Mouse (Mus musculus) ovary, postnatal 36 days (tissue): ENCODE results near the gene Ppt1.

Experiments
- DNase-seq: peaks from one replicate; pipeline ENCODE4 v3.0.0; 2022; ENCODE audit warnings: low spot score, mixed read lengths

Ppt1 gene

DNA sequence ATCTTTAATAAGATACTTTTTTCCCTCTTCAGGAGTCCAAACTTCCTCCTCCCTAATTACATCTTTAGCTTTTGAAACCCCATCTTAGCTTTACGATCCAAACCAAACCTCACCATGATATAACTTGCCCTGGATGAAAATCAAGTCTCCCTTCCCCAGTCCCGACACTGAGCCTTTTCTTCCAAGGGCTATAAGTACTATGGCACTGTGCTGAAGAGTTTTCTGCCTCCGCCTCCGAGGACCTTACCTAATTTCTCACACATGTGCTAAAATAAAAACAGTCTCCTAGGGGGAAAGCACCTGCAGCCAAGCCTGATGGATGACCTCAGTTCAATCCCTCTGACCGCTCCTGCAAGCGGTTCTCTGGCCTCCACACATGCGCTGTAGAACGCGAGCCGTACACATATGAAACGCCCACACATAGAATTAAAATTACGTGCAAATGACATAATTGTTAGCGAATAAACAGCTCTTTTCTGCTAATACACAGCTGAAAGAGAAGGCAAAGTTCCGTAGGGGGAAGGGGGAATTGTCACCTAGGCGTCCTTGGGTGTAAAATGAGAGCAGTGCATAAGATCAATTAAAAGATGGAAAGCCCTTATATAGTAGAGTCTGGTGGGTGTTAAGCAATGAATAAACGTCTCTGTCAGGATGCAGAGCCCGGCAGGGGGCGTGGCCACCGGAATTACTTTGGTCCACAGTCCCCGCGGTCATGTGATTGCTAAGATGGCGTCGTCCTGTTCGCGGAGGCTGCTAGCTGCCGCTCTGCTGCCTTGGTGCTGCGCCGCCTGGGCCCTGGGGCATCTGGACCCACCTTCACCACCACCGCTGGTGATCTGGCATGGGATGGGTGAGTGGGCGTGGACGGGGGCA, at the start of gene Ppt1:
Gene Ppt1, plus strand, starts transcription at position 713 of the 873 bp plus-strand sequence.
- DNase-seq = peak; percentile 84

DNA sequence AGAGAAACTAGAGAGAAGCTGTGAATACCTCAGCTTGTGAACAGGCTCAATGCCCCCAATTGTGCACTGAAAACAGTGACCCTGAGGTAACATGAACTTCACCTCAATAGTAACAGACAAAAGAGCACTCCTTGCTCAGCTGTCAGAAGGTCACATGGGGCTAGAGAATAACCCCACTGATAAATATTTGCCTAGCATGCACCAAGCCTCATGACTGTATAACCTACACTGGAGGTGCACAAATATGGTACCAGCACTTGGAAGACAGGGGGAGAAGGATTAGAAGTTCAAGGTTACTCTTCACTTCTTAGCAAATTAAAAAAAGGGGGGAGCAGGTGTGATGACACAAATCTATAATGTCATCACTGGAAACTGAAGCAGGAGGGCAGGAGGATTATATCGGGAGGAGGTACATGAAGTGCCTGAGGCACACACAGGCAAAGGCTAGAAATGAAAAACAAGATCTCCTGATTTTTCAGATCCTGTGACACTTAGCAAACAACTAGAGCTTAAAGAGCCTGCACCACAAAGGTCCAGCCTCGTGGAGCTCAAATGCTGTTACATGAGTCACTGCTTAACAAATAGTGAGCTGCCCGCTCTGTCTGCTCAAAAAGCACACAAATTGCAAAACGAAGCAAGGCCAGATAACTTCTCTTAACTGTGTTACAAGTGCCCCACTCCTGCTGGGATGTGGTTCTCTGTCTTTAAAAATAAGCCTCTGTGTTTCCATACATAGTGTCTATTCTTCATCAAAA, 46.5 kb upstream of the Ppt1 start:
- no peak for DNase-seq

DNA sequence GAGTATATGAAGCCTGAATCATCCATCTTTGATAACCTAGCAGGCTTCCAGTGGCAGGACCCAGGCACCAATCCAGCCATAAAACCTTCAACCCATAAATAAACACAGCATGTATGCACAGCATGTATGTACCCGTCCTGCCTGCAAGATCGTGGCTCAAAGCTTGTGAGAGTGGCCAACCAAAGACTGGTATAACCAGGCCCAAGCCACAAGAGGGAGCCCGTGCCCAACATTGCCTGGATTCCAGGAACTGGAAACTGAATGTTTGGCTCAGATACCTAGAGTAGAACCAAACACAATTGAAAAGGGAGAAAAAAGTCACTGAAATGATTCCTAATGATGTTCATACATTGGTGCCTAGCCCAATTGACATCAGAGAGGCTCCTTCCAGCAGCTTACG, 27.9 kb upstream of the Ppt1 start:
- peak; percentile 79 for DNase-seq

DNA sequence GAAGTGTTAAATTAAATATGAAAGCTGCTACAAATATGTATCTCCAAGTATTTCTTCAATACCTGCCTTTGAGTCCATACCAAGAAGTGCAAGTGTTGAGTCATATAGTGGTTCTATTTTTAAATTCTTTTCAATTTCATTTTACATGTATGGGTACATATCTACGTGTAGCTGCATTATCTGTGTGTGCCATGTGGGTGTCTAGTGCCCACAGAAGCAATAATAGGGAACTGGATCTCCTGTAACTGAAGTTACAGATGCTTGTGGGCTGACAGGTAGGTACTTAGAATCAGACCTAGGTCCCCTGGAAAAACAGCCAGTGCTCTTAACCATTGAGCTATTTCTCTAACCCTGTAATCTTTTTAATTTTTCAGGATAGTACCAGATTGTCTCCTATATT, 24.9 kb upstream of the Ppt1 start:
- DNase-seq = no peak

DNA sequence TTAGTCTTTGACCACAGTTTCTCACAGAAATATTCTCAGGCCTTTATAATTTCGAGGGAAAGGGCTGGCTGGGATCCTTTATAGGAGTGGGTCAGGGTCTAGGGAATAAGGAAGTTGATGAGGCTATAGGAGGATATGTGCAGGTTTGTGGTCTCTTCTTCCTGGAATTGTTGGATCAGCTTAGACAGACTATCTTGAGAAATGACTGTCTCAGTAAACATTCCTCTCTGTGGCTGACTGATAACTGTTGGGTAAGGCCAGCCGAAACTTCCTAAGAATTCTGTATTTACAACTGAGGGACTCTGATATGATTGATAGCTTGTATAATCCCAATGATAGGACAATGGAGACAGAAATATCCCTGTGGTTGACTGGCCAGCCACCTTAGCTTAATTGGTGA, 24.2 kb upstream of the Ppt1 start:
- DNase-seq = no peak

DNA sequence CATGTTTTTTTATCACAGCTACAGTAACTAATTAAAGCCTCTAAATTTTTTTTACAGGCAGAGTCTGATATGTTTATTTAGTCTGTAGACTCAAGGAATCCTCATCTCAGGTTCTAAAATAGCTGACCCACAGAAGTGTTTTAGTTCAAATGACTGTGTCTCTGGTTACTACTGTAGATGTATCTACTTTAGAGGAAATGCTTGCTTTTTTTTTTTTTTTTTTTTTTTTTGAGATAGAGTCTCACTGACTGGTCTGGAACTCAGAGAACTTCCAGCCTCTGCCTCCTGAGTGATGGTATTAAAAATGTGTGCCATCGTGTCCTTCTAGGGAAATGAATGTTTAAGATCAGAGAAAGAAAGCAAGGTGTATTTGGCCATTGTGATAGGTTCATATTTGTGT, 19.8 kb upstream of the Ppt1 start:
- no peak for DNase-seq

DNA sequence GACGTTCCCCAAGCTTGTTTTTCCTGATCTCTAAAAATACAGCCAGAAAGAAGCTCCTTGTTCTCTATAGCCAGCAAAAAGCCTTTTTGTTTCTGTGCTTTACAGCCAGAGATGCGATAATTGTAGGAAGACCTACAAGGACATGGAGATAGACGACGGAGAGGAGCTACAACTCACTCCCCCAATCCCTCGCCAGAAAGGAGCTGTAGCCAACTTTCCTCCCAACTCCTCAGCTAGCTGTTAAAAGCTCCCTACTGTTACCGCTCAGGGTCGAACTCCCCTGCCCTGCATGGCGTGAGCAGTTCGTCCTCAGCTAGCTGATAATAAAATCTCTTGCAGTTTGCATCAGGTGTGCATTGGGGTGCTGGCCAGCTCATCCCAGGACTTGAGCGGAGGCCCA, 15.1 kb upstream of the Ppt1 start:
- peak; percentile 23 for DNase-seq

DNA sequence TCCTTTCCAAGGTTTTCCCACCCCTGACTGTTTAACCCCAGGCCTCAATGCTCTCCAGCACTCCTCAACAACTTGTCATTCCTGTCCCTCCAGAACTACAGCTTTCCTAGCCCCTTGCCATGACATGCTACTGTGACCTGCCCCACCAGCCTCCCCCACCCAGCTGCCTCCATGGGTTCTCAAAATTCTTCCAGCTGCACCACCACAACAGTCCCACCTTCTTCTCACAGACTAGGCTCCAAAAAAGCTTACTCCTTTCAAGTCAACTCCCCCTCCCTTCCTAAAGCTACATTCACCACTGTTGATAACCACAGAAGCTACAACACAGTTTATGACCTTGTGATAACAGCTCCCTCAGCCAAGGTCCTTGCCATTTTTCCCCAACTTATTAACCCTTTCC, 8.4 kb upstream of the Ppt1 start:
- peak; percentile 29 for DNase-seq

DNA sequence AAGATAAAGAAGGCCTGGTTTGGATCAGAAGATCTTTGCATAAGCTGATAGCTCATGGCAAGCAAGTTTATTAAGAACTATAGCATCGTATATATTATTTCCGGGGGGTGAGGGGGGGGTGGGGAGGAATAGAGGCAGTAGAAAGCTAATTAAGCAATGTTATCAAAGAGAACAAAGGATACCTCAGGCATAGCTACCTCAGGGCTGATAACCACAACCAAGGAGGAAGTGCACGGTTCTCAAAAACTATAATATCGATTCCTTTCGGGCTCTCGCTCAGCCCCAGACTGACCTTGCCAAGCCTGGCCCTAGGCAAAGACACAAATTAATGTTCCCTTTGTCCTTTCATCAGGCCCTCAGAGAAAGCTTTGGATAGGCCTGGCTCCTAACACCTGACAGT, 6.7 kb upstream of the Ppt1 start:
- DNase-seq = no peak

DNA sequence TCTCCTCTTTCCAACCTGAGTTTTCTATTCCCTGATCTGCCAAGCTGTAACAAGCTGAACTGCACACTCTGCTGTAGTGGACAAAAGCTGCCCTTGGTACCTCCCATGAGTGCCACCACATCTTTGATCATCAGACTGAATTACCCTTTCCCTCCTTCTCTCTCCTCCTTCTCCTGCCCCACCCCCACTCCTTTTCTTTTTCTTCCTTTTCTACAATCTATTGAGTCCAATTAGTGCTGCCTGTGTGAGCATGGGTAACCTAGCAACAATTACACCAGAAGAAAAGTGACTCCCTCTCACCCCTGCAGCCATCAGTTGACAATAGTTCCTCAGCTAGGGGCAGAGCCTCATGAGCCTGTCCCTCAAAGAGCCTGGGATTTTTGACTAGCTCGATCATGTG, 4.2 kb upstream of the Ppt1 start:
- DNase-seq = no peak

DNA sequence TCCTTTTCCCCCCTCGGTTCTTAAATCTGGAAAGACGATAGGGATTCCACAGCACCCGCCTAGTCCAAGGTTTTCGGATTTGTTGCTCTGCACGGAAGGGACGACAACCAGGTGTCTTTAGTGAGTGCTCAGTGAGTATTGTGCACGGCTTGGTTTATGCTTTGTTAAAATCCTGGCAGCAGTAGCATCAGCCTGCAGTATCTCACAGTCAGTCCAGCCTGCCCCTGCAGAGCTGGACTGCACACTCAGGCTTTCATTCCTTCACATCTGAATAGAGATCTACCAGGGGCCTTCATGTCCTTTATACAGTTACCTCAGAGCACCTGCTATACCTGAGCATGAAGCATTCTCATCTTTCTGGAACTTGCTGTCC, 347 bp downstream of the Ppt1 start:
- DNase-seq = no peak

DNA sequence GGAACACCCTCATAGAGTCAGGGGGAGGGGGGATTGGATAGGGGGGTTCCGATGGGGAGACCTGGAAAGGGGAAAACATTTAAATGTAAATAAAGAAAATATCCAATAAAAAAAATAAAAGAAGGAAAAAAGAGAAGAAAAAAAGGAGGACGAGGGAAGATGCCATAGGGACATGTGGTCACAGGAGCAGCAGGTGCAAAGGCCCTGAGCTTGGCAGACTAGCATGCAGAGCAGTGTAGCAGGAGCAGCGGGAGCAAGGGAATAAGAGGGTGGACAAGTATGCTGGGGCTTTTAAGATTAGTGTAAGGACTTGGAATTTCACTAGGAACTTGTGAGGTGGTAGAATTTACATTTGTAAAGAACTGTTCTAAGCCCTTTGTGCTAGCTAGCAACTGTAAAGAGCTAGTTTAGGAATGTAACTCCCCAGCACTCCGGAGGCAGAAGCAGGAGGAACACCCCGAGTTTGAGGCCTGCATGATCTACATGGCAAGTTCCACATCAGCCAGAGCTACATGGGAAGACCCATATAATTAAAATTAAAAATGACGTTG, 1.2 kb downstream of the Ppt1 start:
- DNase-seq = no peak

DNA sequence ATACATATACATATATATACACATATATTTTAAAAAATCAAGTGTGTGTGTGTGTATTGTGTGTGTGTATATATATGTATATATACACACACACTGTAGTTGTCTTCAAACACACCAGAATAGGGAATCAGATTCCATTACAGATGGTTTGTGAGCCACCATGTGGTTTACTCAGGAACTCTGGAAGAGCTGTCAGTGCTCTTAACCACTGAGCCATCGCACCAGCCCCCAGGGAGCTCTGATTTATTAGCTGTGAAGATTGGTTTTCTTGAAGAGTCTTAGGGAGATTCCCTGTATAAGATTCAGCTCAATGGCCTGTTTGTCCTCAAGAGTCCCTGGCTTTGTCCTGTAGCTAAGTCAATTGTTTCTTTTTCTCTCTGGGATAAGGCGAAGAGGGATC, 2.0 kb downstream of the Ppt1 start:
- no peak for DNase-seq

DNA sequence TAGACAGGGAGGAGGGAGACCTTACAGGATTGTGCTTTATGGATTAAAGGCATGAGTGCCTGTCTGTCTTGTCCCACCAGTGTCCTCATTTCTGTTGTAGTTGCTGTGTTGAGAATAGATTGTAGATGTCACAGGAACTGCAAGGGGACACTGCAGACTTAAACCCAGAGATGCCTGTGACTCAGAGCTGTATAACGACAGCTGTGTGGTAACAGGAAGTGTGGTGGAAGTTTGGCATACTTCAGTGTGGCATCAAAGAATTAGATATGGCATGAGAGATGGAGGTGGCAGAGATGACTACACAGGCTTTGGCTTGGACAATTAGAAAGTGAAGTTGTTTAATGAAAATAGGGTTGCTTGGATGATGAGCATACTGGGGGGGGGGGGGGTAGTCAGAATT, 2.4 kb downstream of the Ppt1 start:
- DNase-seq = no peak

DNA sequence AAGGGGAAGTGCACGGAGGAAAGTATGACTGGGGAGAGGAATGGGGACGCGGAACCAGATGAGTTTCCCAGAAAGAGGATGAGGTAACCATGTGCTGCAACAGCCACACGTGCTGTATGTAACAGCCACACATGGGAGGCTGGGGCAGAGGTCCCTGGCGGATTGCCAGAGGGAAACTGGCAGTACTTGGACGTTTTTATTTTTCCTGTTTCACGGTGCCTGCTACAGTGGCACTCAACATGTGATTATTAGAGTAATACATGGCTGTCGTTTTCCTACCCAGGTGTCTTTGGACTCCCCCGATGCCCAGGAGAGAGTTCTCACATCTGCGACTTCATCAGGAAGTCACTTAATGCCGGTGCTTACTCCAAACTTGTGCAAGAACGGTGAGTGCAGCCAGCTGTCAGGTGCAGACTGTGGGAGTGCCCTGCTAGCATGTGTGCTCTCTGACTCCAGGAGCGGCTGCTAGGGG, 12.1 kb downstream of the Ppt1 start:
- DNase-seq = peak; percentile 20

DNA sequence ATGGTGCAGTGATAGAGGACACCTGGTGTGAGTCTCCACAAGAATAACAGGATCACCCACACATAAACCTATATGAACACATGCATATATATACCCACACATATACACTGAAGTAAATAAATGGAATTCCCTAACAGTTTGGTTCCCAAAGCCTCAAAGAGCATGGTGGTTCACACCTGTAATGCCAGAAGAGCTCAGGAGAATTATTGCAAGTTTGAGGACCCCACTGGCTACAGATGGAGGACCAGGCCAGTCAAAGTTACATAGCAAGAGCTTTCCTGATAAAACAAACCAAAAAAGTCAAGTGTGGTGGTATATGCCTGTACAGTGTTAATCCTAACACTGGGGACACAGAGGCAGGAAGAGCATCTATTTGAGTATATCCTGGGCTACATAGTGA, 15.5 kb downstream of the Ppt1 start:
- DNase-seq = no peak

DNA sequence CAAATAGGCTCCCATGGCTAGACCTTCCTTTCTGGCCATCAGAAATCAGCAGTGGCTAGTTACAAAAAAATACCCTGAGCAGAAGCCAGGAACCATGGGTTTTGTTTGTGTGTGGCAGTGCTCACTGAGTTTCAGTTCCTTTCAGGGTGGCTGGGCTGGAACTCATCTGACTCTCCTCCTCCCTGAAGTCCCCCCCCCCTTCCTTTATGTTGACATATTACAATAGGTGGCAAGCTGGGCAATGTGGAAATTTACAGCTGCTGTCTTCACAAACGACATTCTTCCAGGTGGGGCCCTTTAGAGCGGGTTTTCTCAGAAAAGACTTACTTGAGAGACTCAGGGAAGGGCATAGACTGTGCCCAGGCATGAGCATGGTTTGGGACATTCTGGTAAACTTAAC, 17.6 kb downstream of the Ppt1 start:
- DNase-seq = no peak

DNA sequence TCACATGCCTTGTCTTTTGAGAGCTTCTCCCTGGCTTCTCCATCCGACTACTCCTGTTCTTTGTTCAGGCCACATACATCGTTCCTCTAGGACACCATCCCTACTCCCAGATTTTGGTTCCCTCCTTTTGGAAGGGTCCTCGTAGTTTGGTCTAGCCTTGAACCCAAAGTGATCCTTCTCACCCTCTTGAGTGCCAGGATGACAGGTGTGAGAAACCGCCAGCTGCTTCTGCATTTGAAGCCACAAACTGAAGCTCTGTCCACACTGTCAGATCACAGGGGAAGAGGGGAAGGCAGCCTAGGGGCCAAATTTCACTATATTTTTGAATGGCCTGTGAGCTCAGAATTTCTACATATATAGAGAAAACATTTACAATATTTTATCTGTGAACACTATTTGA, 18.7 kb downstream of the Ppt1 start:
- DNase-seq = no peak

DNA sequence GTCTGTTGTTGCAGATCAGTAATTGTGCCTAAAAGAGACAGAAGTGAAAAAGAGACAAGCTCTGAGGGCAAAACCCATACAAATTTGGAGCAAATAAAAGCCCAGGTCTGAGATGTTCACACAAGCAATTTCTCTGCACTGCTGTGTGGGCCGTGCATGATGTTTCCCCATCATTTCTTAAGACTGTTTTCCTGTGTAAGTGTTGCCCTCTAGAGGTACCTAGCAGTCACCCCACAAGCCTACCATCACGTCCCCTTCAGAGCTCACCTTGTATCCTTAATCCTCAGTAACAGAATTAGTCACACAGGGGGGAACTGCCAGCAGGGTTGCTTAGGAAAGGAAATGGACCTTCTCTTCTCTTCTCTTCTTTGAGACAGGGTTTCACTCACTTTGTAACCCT, 21.9 kb downstream of the Ppt1 start:
- no peak for DNase-seq

DNA sequence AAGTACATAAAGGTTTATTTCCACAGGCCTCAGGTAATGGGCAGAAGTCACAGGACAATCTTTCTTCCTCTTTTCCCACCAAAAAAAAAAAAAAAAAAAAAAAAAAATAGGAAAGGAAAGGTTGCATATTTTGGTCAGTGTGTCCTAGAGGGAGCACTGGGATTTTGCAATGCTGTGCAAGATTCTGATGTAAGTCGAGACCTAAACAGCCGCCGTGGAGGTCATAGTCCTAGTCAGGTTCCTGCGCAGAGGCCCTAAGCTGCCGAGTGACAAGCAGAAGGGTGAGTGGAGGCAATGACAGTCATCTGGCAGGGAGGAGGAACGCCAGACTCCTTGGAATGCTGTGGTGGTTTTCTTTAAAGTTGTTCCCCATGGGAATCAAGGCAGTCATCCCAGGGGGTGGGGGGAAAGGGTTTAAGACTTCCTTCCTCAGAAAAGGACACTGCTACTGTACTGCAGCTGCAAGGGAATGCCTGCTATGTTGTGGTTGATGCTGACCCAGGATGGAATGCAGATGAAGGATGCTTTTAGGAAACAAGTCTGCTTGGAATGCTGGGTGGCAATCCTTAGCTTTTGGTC, 23.1 kb downstream of the Ppt1 start:
- DNase-seq = no peak

DNA sequence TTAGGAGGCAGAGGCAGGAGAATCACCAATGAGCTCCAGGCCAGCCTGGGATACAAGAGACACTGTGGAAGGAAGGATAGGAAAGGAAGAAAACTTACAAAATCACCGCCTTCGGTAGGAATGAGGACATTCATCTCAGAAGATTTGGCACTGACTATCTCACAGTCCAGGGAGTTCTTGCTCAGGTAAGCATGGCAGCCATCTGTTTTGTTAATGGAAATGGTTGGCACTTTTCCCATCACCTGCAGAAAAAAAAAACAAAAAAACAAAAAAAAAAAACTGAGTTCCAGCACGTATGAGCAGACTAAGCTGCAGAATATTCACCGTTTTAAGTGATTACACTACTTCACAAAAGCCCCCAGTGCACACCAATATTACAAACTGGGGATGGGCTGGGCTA, 25.8 kb downstream of the Ppt1 start:
- no peak for DNase-seq

DNA sequence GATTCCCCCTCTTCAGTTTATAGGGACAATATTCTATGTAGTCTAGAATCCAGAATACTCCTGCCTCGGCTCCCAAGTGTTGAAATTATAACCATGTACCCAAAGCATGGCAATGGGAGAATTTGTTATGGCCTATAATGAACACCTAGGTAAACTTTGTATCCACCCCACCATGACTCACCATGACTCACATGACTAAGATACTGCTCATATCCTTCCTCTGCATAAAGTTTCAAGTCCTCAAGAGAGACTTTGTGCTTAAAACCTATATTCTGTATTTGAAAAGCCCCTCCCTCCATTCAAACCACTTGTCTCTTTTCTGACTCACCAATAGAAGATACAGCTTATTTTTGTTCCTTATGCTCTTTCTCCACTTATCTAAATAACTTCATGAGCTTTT, 32.0 kb downstream of the Ppt1 start:
- no peak for DNase-seq

DNA sequence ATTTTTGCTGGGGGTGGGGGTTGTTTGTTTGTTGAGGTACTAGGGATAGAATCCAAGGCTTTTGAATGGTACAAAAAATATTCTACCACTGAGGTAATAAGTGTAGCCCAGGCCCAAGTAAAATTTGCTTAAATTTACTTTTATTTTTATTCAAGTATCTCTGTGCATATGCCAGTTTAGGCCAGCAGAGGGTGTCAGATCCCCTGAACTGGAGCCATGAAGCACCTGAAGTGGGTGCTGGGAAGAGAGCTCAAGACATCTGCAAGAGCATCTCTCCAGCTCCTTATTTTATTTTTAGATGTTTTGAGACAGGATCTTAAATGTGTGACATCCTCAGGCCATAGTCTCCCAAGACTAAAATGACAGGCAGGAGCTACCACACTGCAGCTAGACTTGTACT, 34.0 kb downstream of the Ppt1 start:
- no peak for DNase-seq
